Mouse (Mus musculus): ENCODE measurements around the gene Pdzd4.

Gene Pdzd4

DNA sequence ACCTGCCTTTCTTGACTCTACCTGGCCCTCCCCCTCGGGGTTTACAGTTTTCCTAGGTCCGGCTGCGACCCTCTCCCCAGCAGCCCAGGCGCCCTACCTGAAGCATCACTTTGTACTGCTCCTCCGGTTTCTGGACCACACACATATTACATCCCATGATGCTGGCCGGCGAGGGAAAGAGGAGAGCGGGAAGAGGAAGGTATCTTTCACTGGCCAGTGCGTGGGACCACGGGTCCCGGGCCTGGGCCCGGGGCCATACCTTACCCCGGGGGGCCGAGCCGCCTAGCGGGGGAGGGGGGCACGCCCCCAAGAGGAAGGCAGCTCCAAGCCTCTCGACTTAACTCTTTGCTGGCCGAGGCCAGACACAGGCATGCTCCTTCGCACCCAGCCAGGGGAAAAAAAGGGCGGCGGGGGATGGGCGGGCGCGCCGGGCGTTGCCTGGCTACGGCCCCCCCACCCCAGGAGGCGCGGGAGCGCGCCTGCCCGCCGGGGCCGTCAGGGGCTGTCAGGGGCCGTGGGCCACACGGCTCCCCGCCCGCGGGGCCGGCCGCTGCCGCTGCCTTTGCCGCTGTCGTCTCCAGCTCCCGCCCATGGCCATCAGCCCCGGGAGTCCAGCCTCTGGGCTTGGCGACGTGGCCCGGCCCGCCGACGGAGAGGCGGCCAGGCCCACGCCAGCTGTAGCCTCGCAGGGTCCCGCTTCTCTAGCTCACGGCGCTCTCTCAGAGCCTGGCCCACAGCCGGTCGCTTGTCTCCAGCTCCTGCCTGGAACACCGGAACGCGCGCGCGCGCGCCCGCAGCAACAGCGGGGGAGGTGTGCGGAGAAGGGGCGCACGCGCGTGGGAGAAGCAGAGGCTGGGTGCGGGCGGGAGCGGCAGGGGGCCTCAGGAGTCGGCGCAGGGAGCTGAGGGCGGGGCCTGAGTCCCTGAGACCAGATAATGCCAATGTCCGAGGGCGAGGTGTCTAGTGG is at the start of gene Pdzd4:
Gene Pdzd4 (minus strand): TSS at position 785 of the 967 bp plus-strand sequence.
- DNase-seq = peak; percentile 19 to 66

DNA sequence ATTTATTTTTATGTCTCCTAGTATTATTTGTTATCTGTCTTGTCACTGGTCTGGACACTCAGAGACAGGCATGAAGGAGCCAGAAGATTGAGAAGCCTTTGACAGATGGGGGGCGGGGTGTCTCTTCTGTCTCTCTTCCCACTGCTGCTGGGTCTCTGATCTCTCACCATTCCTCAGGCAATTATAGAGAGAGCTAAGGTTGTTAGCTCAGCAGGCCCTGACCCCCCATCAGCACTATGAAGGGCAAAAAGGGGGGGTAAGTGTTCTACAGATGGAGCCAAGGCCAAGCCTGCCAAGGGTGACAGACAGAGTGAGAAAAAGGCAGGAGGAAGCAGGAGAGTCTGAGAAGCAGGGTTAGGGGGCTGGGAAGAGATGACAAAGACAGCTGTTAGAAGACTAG is 47.2 kb upstream of the Pdzd4 start:
- DNase-seq = no peak

DNA sequence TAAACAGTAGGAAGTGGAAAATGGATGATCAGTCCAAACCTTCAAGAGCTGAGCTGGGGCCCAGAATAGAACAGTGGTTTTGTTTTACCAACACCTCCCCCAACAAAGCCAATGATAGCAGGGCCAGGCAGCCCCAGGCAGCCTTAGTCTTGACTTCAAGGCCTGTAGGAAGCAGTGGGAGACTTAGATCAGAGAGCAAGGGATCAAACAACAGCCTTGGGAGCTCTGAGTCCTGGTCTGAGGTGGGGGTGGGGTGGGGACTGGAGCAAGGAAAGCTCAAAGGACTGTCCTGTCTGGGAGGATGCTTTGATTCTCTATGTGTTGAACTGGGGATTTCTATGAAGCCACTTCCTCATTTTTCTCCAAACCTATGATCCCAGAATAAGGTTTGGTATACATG is 46.7 kb upstream of the Pdzd4 start:
- DNase-seq = no peak

DNA sequence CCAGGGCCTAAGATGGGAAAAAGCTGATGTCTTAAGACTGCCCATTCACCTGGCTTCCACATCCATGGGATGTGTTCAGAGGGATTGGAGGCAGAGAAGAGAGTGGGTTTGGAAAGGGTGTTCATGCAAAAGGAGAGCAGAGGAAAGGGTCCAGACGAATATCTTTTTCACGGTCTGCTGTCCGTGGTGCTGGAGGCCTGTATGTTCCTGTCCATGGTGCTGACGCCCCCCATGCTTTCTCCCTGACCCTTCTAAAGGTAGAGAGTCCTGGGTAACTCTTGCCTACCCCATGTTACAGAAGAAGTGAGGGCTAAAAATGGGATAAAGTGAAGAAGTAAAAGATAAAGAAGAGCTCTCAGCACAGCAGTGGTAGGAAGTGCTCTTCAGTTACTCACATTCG is 44.6 kb upstream of the Pdzd4 start:
- DNase-seq = peak in 1 of 2 experiments; percentile 52

DNA sequence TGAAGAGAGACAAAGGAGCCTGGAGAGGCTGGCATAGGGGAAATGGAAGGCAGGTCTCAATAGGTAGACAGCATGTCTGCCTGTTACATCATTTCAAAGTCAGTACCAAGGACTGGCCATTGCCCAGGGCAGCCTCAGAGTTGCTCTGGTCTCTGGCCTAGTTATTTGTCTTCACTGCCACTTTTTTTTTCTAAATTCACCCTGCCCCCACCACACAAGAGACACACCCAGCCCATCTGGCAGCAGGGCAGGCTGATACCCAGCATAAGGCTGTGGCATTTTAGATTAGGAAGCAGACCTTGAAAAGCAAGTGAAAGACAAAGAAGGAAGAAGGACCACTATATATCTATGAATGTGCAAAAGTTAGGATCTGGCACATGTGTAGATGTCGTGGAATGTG is 43.1 kb upstream of the Pdzd4 start:
- no peak for DNase-seq

DNA sequence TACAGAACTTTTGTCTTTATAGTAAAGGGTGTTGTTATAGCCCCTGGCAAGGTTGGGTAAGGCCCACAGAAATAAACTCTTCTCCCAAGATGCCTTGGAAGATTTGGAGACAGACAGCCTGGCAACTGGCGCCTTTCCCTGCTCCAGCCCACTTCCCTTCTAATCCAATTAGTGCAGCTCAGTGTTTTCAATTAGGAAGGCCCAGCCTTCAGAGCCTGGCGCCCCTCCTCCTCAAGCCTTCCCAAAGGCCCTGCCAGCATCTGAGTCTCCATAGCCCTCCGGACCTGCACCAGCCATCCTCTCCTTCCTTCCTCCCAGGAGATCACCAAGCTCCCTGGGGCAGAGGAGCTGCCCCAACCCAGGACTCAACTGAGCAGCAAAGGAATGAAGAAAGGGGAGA is 42.5 kb upstream of the Pdzd4 start:
- DNase-seq = no peak

DNA sequence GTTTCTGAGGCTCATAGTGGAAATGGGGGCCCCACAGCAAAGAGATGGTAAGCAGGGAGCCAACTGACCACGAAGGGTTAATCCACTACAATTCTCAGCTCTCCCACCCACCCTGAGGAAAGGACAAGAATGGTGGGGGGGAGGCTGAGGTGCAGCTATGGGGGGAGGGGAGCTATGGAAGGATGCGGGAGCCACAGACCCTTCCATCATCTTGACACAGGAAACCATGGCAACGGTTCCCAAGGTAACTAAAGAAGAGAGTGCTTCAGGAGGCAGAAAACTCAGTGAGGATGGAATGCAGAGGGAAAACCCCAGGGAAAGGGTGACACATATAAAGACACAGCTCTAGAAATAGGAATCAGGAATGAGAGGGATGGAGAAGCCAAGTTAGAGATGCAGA is 39.9 kb upstream of the Pdzd4 start:
- DNase-seq = no peak

DNA sequence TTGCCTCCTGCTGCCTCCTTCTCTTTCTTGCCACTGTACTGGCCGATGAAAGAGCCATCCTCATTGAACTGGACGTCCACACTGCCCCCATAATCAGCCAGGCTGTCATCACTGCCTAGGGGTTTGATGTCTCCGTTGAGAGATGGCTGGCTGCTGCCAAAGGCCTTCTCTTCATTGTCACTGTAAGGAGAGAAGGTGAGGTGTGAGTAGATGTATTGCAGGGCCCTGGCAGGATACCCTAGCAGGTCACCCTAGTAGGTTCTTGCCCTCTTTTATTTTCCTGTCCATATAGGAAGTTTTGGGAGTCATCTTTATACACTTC is 30.3 kb upstream of the Pdzd4 start:
- DNase-seq = no peak

DNA sequence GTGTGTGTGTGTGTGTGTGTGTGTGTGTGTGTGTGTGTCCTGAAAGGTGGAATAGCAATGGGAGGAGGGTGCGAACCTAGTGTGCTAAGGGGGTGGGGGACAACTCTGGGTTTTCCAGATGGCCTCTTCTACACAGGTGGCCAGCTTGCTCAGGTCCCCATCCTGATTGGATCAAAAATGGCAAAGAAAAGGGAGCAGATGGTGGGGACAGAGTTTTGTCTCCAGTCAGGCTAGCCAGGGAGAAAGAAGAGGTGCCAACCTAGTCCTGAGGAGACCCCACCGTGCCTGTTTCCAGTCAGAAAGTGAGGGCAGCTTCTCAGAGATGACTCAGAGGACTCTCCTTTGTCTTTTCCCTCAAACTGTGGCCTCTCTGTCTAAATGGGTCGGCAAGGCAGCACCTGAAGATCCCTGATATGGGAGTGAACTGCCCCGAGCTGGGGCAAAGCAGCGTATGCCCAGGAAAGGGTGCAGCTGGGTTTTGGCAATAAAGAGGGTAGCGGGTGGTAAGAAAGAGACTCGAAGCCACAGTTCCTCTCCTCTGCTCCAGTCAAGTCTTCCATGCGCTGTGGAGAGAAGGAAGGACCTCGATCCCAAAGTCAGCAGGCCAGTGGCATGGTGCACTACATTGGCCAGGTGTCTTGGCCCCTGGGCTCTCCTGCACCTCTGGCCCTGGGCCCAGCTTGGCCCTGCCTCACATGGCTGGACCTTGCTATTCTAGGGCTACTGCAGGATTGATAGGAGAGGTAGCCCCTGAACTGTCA is 29.7 kb upstream of the Pdzd4 start:
- no peak for DNase-seq

DNA sequence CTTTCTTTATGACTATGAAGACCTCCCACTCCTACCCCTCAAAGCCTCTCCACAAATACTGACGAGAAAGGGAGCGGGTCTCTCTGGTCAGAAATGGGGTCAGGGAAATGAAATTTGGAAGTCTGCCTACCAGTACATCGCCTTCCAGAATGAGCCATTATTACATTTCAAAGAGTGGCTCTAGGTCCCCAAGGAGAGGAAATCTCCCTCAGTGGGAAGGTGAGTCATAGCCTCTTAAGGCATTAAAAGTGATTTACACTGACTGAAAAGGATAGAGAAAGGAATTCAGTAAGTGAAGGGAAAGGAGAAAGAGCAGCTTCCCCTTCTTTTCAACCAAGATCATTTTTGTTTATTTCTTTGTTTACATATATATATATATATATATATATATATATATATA is 11.9 kb upstream of the Pdzd4 start:
- no peak for DNase-seq

DNA sequence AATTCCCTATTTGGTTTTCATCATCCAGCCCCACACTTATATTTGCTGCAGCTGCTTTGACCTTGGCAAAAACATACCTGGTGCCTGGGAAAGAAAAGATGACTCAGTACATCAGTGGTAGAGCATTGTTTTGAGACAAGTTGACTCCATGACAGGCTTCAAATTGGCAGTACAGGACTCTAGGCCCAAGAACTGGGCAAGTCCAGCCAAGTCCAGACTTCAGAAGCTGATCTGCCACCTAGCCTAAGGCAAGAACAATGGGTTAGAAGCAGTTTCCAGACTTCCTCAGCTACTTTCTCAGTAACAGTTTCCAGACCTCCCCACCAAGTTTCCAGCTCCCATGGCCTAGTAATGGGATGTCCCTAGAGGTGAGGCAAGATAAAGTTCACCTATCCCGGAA is 11.0 kb upstream of the Pdzd4 start:
- no peak for DNase-seq

DNA sequence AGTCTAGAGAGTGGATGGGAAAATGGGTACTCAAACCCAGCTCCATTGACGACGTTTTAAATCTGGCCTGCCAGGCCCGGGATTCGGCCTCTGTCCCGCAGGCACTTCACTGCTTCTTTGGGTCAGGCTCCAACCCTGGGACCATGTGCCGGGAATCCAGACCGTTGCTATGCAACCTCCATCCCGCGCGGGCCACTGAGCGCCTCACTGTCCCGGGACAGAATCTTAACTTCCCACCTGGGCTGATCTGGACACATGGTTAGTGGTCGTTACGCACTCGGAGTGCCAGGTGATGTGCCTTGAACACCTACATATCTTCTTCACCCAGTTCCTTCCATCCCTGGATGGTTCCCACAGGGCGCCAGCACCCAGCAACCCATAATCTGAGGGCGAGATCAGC is 1.0 kb downstream of the Pdzd4 start:
- DNase-seq = no peak

DNA sequence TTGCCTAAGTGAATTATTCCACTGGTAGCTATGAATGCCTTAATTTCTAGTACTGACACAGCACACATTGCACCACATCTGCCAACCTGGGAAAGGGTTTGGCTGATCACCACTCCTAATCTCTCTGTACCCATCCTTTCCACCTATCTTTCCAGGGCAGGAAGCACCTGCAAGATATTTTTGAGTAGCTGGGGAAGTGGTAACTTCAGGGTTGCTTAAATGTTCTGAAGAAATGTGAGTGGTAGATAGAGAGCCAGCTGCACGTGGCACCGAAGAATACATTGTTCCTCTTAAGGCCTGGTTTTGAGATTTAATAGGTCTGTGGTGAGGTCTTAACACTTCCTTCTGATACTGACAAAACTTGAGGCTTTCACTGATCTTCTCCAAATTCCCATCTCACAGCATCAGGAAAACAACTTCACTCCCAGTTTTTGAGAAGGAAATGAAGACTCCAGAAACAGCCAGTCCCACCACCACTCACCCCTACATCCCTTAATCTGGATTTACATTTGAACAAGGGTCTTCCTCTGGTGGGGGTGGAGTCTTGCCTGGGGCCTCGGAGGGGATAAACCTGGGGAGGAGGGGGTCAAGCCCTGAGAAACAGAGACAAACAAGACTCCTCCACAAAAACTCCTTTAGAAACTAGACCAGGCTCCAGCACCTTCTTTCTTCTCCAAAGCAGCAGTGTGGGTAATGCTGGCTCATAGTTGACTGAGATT is 8.0 kb downstream of the Pdzd4 start:
- DNase-seq = no peak

DNA sequence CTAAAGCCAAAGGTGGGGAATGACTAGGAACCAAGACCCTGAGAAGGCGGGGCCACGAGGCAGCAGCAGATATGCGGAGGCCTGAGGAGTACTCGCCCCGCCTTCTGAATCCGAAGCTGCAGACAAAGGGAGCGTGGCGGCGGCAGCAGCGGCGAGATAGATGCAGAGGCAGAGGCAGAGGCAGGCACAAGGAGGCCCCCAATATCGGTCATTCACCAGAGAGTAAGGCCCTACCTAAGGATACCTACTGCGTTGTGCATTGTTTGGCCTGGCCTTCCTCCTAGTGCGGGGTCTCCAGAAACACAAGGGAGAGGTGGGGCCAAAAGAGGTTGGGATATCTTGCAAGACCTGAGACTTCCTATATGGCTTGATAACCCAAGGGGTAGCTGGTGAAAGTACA is 9.7 kb downstream of the Pdzd4 start:
- no peak for DNase-seq

DNA sequence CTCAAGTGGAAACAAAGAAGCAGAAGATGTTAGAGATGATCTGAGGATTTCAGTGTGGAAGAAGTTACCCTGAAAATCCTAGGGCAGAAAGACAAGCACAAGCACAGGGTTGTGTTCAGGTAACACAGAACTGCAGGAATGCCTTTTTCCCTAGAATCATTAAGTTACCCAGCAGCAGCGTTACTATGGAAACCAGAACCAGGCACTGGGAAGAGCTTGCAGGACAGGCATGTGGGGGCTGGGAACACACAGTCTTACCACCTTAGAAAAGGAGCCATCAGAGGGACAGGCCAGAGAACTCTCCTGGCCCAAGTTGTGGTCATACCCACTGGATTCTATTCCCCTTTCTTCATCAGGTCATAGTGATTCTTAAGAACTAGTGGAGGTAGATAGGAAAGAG is 19.0 kb downstream of the Pdzd4 start:
- DNase-seq = no peak

DNA sequence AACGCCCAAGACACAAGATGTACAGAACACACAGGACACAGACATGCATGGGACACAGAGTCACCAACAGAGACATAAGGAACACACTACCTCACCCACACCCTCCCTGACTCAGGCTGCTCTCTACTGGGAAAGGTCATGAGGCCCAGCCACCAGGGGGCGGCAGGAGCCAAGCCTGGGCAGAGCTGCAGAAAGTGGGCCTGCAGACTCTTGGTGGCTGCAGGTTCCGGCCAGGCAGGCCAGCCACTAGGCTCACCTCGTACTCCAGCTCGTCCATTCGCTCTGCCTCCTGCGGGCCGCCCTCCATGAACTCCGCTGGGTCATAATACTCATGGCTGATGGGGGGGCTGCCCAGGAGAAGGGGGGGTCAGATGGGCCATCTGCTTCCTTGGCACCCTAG is 26.3 kb downstream of the Pdzd4 start:
- peak; percentile 70 to 90 for DNase-seq

DNA sequence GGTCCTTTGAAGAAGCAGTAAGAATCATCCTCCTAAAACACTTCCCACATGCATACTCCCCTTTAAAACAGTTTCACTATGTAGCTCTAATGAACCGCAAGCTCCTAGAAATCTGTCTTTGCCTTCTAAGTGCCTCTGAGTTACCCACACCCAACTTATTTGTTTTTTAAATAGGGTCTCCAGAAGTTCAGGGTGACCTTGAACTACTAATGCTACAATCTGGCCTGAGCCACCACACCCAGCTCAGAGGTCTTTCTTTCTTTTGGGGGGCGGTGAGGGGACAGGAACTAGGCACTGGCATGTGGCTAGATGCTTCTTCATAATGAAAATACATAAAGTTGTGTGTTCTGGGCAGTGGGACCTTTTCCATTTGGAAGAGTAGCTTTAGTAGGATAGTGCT is 27.3 kb downstream of the Pdzd4 start:
- DNase-seq = no peak

DNA sequence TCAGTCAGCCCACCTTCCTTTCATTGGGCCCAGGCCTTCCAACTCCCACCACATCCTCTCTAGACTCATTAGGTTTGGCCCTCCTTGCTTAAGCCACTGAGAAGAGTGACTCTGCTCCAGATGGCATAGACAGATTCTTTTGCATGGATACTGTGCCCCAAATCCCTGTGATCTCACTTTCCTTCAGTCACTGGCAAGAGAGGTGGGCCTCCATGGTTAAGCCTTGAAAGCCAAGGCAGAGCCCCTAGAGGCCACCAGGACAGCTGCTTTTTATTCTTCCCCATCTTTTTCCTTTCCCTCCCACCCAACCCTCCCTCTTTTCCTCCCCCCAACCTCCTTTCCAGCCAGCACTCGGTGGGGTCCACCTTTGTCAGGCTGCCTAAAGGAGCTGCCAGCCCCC is 31.3 kb downstream of the Pdzd4 start:
- no peak for DNase-seq

DNA sequence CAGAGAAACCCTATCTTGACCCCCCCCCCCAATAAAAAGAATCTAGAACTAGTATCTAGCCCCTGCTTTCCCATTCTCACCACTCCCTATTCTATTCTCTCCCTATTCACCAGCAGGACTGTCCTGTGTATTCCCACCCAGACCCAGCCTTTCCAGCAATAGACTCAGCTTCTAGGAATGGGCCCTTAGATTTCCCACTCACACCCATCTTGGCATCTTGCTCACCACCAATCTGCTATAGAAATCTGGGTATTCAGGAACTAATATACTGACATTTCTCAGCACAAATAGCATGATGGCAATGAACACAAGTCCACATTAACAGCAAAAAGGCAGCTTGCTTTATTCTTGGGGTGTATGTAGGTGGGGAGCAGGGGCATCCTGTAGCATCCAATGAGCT is 31.7 kb downstream of the Pdzd4 start:
- no peak for DNase-seq

DNA sequence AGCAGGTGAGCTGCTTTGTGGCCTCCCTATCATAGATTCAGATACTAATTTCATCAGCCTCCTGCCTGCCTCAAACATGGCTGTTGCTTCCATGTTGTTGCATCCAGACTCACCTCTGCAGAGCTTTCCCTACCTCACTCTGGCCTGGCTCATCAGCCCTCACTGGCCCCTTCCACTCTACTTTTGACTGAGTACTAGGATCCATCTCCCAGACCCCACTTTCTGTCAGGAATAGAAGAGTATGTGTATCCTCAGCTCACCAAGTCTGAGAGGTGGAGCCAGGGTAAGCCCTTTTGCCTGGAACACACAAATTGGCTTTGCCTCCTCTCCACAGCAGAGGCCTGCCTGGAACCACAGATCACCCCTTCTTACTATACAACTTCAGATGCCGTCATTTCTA is 36.3 kb downstream of the Pdzd4 start:
- no peak for DNase-seq

DNA sequence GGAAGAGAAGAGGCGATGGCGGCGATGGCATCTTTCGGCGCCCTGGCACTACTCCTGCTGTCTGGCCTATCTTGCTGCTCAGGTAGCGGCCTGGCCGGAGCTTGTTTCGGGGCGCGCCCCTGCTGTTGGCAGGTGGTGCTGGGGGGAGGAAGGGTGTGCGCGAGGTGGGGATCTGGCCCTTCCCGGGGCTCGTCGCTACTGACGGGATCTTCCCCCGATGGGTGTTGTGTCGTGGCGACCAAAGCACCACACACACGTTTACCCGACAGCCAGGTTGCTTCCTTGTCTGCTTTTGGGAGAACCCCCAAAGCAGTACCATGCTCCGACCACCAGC is 37.6 kb downstream of the Pdzd4 start:
- no peak for DNase-seq

DNA sequence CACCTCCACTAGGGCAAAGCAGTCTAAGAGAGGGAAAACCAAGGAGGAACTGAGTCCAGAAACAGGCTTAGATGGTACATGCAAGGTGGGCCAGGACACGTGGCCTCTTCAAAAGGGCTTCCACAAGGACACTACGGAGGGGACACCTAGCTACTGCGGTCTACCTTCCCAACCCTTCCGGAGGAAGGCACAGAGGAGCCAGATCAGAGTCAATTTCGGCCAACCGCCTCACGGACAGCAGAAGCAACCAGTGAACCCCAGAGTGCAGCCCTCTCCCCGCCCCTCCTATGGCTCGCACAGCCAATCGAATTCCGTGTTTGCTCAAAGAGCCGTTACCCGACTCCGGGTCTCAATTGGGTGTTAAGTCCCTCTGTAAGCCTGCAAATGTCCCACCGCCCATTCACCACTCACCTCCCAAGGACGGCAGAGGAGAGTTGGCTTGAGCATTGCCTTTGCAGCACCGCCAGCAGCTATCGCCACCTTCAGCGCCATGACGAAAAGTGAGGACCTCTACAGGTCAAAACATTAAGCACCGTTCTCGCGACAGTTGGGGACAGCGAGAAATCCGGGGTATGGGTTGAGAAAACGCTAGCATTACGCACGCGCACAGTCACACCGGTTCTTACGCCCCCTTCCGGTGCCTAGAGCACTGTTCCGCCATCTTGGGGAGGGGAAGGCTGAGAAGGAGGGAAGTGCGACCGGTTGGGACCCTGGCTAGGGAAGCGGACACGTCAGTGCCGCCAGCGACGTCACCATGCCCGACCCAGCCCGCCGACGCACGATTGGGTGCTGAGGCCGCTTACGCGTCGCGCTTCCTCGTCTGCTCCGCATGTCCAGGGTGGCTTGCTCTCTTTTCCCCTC is 38.2 kb downstream of the Pdzd4 start, which contains the start of the genes Idh3g and Ssr4:
Gene Idh3g (minus strand): TSS at position 534 of the 861 bp plus-strand sequence.
Gene Ssr4 (plus strand): TSS at position 665 of the 861 bp plus-strand sequence.
- peak; percentile 94 to 95 for DNase-seq

DNA sequence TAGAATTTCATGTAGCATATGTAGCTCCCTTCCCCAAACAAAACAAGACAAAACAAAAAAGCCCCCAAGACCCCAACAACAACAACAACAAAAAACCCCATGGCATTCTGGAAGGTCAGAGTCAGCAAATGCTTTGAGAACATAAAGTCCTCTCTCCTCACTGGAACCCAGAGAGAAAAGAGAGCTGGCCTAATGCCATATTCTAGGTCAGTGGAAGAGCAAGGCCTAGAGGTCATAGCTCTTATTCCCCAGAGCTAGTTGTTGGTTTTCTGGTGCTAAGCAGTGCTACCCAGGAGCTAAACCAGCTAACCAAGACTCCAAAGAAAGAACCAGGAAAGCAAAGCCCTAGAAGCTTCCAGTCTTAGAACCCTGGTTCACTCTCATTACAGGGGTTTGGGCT is 39.1 kb downstream of the Pdzd4 start:
- peak; percentile 5 to 76 for DNase-seq

All from kidney, postnatal 36 days (tissue).